Mouse (Mus musculus): Measurements from ENCODE around the gene Slc28a1.
A peak's percentile ranks its signal among the peaks of the same experiment; 100 is the strongest.

Slc28a1 gene

DNA sequence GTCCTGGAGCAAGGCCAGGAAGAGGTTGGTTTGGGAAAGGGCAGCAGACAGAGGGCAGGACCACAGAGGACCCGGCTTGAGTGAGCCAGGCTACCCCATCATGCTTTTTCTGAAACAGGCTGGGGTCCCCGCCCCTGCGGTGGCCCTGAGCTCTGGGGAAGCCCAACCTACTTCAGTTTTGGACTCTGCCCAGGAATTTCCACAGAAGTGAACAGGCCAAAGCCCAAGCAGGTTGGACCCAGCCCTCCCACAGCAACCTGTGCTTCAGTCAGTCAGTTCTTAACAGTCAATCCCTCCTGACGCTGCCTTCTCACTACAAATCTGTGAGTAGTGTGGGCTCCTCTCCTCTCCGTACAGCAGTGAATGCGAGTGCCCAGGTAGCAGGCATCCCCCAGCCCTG, at the start of gene Slc28a1:
Gene Slc28a1, plus strand, starts transcription at position 245 of the 400 bp plus-strand sequence.
- no peak for DNase-seq (ENCODE audit: low read depth, low spot score)

GRCm38 (mm10) chr7:81066714-81067113, 47.9 kb upstream of the Slc28a1 start:
- DNase-seq (ENCODE audit: low read depth, low spot score): no peak

GRCm38 (mm10) chr7:81072463-81072862, 42.1 kb upstream of the Slc28a1 start:
- no peak for DNase-seq (ENCODE audit: low read depth, low spot score)

DNA sequence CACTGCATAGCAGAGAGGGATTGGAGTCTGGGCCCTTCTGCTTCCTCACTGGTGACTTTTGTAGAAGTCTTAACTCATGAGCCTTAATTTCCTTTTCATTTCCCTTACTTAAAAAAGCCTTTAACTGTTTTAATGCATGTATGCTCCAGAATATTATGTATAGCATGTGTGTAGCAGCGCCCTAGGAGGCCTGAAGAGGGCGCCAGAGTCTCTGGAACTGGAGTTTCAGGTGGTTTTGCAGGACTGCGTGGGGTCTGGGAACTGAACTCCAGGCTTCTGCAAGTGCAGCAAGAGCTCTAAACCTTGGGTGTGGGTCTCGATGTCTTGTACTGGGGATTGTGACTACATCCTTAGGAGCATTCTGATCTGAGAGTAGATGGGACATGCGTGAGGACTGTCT, 41.3 kb upstream of the Slc28a1 start:
- DNase-seq (ENCODE audit: low read depth, low spot score): peak; percentile 67

- peak; percentile 55 for DNase-seq (ENCODE audit: low read depth, low spot score)
Measured at GRCm38 (mm10) chr7:81074546-81074945, 40.1 kb upstream of the Slc28a1 start.

DNA sequence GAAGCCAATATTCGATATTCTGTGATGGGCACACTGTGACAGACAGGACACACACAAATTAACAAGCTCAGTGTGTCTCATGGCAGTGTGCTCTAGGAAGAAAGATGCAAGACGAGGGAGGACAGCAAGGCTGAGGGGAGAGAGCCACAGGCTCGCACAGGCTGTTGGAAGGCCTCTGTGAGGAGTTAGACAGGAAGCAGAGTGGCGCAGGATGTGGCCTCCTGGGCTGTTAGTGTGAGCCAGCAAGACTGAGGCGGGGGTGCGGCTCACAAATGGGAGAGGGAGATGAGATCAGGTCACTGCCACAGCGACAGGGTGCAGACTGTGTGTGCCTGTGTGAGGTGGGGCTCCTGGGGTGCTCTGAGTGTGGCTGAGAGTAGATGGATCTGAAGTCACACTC, 39.3 kb upstream of the Slc28a1 start:
- no peak for DNase-seq (ENCODE audit: low read depth, low spot score)

- no peak for DNase-seq (ENCODE audit: low read depth, low spot score)
Measured at GRCm38 (mm10) chr7:81075732-81076131, 38.9 kb upstream of the Slc28a1 start.

GRCm38 (mm10) chr7:81077009-81077408, 37.6 kb upstream of the Slc28a1 start:
- no peak for DNase-seq (ENCODE audit: low read depth, low spot score)

DNA sequence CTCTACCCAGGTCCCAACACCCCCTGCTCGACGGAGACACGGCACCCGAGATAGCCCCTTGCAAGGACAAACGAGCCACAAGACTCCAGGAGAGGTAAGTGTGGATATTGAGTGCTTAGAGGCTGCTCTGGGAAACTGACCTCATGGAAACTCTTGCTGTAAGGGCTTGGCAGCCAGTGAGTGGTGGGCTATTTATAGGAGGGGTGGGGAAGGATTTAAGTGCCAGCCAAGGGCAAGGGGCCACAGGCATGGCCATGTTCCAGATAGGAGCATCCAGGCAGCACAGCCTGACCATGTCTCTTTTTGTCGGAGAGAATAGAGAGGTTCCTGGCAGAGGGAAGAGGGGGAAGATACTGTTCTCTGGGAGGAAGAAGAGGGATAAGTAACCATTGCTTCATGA, 35.9 kb upstream of the Slc28a1 start:
- DNase-seq (ENCODE audit: low read depth, low spot score): no peak

DNA sequence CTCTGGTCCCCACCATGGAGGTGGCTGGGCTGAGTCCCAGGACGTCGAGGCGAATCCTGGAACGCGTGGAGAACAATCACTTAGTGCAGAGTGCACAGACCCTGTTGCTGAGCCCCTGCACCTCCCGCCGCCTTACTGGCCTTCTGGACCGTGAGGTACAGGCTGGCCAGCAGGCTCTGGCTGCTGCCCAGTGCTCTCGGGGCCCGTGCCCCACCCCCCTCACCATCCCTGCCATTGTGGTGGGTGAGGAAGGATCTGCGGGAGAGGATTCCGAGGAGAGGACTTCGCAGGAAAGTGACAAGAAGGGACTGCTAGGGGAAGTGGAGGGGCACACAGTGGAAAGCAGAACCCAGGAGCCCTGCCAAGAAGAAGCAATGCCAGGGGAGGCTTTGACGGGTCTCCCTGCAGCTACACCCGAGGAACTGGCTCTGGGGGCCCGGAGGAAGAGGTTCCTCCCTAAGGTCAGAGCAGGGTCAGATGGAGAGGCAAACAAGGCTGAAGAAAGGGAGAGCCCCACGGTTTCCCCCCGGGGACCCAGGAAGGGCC, 21.1 kb upstream of the Slc28a1 start:
- DNase-seq (ENCODE audit: low read depth, low spot score): no peak

DNA sequence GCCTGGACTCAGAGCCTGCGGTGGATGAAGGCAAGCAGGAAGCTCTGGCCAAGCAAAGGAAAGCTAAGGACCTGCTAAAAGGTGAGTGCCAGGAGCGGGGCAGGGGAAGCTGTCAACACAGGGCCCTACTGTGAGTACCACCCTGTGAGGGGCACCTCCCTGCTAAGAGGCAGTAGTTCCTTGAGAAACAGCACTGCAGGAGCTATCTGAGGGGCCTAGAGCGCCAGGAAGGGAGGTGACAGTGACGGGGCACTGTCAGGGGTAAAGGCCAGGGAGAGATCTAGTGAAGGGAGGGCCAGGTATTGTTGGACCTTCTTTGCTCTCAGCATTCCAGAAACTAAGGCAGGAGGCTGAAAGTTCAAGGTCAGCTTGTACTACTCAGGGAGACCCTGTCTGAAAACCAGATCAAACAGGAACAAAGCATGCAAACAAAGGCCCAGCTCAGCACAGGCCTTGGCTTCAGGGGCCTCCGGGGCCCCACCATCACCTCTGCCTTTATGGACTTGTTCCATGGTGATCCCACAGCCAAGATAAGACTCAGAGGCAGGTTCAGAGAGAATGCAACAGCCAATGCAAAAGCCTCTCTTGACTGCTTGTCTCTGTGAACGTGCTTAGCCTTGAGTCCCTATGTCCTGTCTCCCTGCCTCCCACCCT, 20.4 kb upstream of the Slc28a1 start:
- peak; percentile 94 for DNase-seq (ENCODE audit: low read depth, low spot score)

DNA sequence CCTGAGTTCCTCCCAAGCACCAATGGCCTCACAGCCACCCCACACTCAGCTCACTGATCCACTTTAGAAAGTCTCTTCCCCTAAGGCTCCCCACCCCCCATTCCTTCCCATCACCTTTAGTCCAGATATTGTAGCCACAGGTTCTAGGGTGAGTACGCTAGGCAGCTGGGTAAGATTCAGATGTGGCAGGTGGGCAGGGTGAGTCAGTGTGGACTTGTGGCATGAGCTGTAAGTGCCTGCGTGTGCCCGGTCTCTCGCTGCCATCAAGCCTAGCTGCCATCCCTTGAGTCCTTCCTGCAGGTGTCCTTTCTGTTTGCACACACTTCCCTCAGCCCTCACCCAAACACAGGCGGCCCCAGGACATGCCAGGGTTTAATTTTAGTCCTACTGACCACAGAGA, 14.3 kb upstream of the Slc28a1 start:
- DNase-seq (ENCODE audit: low read depth, low spot score): no peak

DNA sequence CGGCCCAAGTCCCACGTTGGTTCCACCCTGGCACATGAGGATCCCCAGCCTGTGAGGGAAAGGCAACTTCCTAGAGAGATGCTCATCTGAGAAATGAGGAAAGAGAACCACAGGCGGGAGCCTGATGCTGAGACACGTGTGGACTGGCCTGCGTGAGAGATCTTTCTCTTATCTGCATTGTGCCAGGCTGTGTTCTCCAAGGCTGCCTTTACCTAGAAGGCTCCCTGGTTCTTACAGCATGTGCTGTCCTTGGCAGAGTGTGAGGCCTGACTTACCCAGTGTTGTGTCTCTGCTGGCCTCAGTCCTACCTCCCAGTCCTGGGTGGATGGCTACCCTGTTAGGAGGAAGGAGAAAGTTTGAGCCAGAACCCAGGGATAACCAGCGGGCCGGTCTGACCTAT, 11.7 kb upstream of the Slc28a1 start:
- no peak for DNase-seq (ENCODE audit: low read depth, low spot score)

DNA sequence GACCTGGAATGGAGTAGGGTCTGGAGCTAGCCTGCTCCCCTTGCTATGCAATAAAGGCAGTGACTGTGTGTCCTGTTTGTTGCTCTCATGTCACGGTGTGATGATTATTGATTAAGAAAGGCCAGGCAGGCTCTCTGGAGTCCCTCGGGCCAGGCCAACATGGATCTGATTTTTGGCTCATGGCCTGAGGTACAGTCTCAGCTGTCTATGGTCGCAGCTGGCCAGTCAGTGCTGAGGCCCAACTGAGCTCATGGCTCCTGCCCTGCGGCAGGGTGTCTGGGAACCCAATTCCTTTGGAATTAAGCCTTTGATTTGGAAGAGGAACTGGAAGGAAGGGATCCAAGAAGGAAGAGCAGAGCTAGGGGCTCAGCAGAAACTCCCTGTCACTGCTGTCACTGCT, 9.1 kb upstream of the Slc28a1 start:
- no peak for DNase-seq (ENCODE audit: low read depth, low spot score)

DNA sequence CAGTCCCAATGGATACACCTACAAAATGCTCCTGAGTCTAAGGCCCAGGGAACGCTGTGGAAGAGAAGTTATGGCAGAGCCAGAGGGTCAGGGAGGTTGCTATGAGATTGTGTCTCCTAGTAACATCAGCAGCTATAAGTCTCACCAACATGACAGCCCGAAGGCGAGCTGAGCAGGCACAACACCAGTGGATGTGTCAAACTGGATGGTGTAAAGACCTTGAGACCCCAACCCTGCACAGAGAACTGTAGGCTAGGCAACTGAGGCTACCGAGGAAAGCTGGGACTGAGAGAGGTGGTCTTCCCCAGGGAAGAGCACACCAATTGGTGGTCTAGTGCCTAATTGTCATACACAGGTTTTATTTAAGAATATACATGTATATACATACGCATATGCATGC, 6.4 kb upstream of the Slc28a1 start:
- DNase-seq (ENCODE audit: low read depth, low spot score): no peak

DNA sequence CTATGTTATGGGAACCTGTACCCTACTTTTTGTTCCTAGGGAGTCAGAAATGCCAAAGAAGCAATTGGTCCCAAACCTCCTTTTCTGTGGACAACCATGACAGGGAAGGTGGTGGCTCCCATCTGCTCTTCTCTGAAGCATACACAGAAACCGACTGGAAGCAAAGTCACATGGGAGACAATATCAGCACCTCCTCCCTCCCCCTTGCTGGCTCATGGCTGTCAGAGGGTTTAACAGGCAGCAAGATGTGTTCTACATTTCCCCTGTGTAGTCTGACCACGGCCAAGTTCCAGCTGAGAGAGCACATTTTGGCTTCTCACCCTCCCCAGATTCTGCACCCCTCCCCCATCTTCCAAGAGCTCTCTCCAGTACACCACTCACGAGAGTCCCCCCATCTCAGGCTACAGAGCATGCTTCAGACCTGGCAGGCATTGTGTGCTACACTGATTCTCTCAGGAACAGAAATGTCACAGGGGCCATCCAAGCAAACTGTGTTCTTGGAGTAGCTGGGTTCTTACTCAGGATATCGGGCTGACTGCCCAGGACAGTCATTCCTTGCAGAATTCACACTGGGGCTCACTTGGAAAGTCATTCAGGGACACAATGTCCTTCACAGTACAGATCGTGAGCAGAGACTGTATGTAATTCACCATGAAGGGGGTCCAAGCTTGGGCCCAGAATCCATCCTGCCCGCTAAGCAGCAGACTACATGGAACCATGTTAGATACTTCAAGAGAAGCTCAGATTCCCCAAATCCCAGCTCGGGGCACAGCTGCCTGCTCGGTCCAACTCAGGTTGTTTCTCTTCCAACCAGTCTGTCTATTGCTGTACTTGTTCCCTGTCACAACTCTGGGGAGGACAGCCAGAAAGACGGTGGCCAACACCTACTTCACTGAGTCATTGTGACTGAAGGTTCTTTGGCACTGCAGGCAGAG, 4.6 kb upstream of the Slc28a1 start:
- no peak for DNase-seq (ENCODE audit: low read depth, low spot score)

DNA sequence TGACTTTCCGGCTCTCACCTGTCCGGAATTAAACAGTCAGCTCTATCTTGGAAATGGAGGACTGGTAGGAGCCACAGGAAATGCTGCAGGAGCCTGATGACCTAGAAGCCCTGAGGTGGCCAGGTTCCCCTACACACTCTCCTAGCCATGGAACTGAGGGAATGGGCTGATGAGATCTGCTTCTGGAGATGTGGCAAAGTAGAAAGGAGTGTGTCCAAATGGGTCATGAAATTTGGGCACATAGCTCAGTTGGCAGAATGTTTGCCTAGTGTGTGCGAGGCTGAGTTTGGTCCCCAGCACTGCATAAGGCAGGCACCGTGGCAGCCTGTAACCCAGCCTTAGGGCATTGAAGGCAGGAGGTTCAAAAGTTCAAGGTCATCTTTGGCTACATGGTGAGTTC, 3.8 kb upstream of the Slc28a1 start:
- DNase-seq (ENCODE audit: low read depth, low spot score): no peak

GRCm38 (mm10) chr7:81111729-81112128, 2.9 kb upstream of the Slc28a1 start:
- DNase-seq (ENCODE audit: low read depth, low spot score): no peak

DNA sequence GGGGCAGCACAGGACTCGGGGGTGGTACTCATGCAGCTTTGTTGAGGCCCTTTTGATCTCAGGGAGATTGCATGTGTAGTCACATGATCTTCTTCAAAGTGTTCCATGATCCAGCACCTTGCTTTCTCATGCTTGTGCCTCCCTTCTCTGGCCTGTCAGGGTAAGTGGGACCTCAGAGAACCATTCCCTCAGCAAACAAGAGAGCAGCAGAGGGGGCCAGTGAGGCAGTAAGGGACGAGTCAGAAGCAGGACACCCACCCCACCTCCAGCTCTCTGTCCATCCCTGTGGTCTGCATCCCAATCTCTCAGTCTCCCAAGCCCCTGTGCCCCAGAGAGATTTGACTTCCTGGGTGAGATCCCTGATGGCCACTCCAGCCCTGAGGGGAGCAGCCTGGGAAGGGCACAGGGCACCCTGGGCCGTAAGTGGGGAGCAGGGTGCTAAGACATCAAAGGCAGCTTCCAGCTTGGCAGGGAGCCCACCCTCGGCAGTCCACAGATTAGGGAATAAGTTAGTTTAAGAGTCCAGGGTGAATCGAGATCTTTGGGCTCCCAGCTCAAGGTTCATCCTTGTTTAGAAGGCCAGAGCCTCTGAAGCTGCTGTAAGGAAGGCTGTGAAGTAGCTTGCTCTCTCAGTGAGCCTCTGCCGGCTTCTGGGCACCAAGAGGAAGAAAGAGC, 1.8 kb upstream of the Slc28a1 start:
- DNase-seq (ENCODE audit: low read depth, low spot score): no peak

GRCm38 (mm10) chr7:81121099-81121498, 6.5 kb downstream of the Slc28a1 start:
- DNase-seq (ENCODE audit: low read depth, low spot score): peak; percentile 58

DNA sequence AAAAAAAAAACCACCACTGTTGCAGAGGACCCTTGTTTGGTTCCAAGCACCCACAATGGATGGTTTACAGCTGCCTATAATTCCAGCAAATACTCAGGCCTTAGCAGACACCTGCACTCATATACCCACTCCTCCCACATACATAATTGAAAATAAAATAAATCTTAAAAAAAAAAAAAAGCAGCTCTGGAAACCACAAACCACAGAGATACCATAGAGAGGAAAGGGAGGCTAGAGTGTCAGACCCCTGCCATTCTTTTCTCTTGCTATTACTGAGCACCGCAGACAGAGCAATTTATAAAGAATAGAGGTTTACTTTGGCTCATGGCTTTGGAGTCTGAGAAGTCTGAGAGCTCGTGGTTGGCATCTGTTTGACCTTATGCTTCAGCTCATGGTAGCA, 8.2 kb downstream of the Slc28a1 start:
- DNase-seq (ENCODE audit: low read depth, low spot score): no peak

DNA sequence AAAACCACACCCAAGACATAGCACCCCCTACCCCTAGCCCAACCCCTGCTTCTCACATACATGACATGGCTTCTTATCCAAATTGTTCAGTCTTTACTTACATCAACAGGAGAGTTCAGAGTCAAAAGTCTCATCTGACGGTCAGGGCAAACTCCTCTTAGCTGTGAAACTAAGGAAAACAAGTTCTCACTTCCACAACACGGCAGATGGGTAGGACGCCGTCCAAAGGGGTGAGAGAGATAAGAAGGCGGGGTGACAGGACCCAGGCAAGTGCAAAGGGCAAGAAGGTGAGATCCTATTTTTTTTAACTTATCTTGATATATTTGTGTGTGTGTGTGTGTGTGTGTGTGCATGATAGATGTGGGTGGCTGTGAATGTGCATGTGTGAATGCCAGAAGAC, 9.0 kb downstream of the Slc28a1 start:
- no peak for DNase-seq (ENCODE audit: low read depth, low spot score)
